Mouse (Mus musculus) E14TG2a.4 (cell line): ENCODE data around the gene Atp2a3.
A peak's percentile ranks its signal among the peaks of the same experiment; 100 is the strongest.

Experiments
- H3K27me3 ChIP-seq: 2 replicates; pipeline ENCODE4 v1.6.1; 2014; ENCODE audit warnings: low read length, control low read depth; ENCODE audit not compliant: insufficient read depth
- H3K36me3 ChIP-seq: 2 replicates; pipeline ENCODE4 v1.6.1; 2014; ENCODE audit warnings: low read length, control low read depth; ENCODE audit not compliant: insufficient read depth
- H3K4me1 ChIP-seq: replicated peaks from 2 replicates; pipeline ENCODE4 v1.6.1; 2014; ENCODE audit warnings: low read depth, low read length, control low read depth
- H3K4me3 ChIP-seq: replicated peaks from 2 replicates; pipeline ENCODE4 v1.5.1; 2014; ENCODE audit warnings: mild to moderate bottlenecking, low read length
- H3K9me3 ChIP-seq: 2 replicates; pipeline ENCODE4 v1.6.1; 2014; ENCODE audit warnings: low read length, control low read depth
- CTCF ChIP-seq: conservative IDR thresholded peaks from 2 replicates; pipeline ENCODE4 v1.5.1; 2014; ENCODE audit warnings: low read length
- NANOG ChIP-seq: IDR thresholded peaks from 2 replicates; pipeline ENCODE4 v1.6.1; 2014; ENCODE audit warnings: borderline replicate concordance, low read length, mixed read lengths
- POU5F1 ChIP-seq: IDR thresholded peaks from 2 replicates; pipeline ENCODE4 v1.6.1; 2014; ENCODE audit warnings: low read length, borderline replicate concordance

The Atp2a3 gene

GRCm38 (mm10) chr11:73024236-73024904 lies 63.4 kb downstream of the Atp2a3 start:
- TF ChIP-seq POU5F1 (no peak), CTCF (no peak), NANOG (no peak)
- peaks cover 37% of the 10 kb centered on the region for H3K4me1 ChIP-seq
- peaks cover 30% of the 10 kb centered on the region for H3K27me3 ChIP-seq
- H3K36me3 ChIP-seq = no peaks in the 10 kb centered on the region
- no peak overlapping the region for H3K4me3 ChIP-seq
- no peaks in the 10 kb centered on the region for H3K9me3 ChIP-seq

GRCm38 (mm10) chr11:73026961-73027360 lies 66.0 kb downstream of the Atp2a3 start:
- Histone ChIP-seq H3K4me3 (0 out of 2 replicates have a peak overlapping the region, but pooled peaks have one; percentile 7), H3K36me3 (no peaks in the 10 kb centered on the region), H3K4me1 (peaks cover 41% of the 10 kb centered on the region), H3K9me3 (no peaks in the 10 kb centered on the region), H3K27me3 (peaks cover 9% of the 10 kb centered on the region)
- TF ChIP-seq CTCF = no peak
- no peak for TF ChIP-seq POU5F1
- no peak for TF ChIP-seq NANOG

GRCm38 (mm10) chr11:73030821-73031498 lies 70.0 kb downstream of the Atp2a3 start:
- Histone ChIP-seq H3K27me3 (peaks cover 6% of the 10 kb centered on the region; the same call in 1 of the 2 replicates), H3K4me3 (peak overlapping the region; percentile 63), H3K4me1 (peaks cover 31% of the 10 kb centered on the region), H3K36me3 (no peaks in the 10 kb centered on the region), H3K9me3 (no peaks in the 10 kb centered on the region)
- TF ChIP-seq CTCF (no peak), POU5F1 (no peak), NANOG (no peak)

GRCm38 (mm10) chr11:73031536-73031935 lies 70.6 kb downstream of the Atp2a3 start:
- TF ChIP-seq NANOG (no peak), POU5F1 (no peak), CTCF (no peak)
- Histone ChIP-seq H3K9me3 (no peaks in the 10 kb centered on the region), H3K27me3 (peaks cover 6% of the 10 kb centered on the region; the same call in 1 of the 2 replicates), H3K4me1 (peaks cover 29% of the 10 kb centered on the region), H3K4me3 (0 out of 2 replicates have a peak overlapping the region, but pooled peaks have one; percentile 63), H3K36me3 (no peaks in the 10 kb centered on the region)

- Histone ChIP-seq H3K4me3 (no peak overlapping the region), H3K4me1 (peaks cover 34% of the 10 kb centered on the region), H3K27me3 (peaks cover 6% of the 10 kb centered on the region; the same call in 1 of the 2 replicates), H3K36me3 (peaks cover 17% of the 10 kb centered on the region; the same call in 1 of the 2 replicates), H3K9me3 (no peaks in the 10 kb centered on the region)
- TF ChIP-seq NANOG (no peak), CTCF (no peak), POU5F1 (no peak)
Measured at GRCm38 (mm10) chr11:73036077-73036476, 75.1 kb downstream of the Atp2a3 start.

GRCm38 (mm10) chr11:73036889-73037288 lies 75.9 kb downstream of the Atp2a3 start:
- Histone ChIP-seq H3K9me3 (no peaks in the 10 kb centered on the region), H3K4me1 (peaks cover 29% of the 10 kb centered on the region), H3K27me3 (peaks cover 1% of the 10 kb centered on the region; the same call in 1 of the 2 replicates), H3K4me3 (no peak overlapping the region), H3K36me3 (peaks cover 17% of the 10 kb centered on the region; the same call in 1 of the 2 replicates)
- no peak for TF ChIP-seq POU5F1
- TF ChIP-seq CTCF = no peak
- TF ChIP-seq NANOG = no peak

GRCm38 (mm10) chr11:73037691-73038090 lies 76.7 kb downstream of the Atp2a3 start:
- no peaks in the 10 kb centered on the region for H3K9me3 ChIP-seq
- no peaks in the 10 kb centered on the region for H3K27me3 ChIP-seq
- H3K36me3 ChIP-seq = peaks cover 17% of the 10 kb centered on the region; the same call in 1 of the 2 replicates
- H3K4me1 ChIP-seq = peaks cover 29% of the 10 kb centered on the region
- TF ChIP-seq NANOG (no peak), CTCF (no peak), POU5F1 (no peak)
- H3K4me3 ChIP-seq = no peak overlapping the region

- Histone ChIP-seq H3K36me3 (peaks cover 17% of the 10 kb centered on the region; the same call in 1 of the 2 replicates), H3K4me1 (peaks cover 40% of the 10 kb centered on the region), H3K27me3 (no peaks in the 10 kb centered on the region), H3K9me3 (no peaks in the 10 kb centered on the region), H3K4me3 (no peak overlapping the region)
- TF ChIP-seq CTCF (peak; percentile 39), POU5F1 (no peak)
Measured at GRCm38 (mm10) chr11:73039102-73039799, 78.3 kb downstream of the Atp2a3 start.
